In the genomic region with DNA sequence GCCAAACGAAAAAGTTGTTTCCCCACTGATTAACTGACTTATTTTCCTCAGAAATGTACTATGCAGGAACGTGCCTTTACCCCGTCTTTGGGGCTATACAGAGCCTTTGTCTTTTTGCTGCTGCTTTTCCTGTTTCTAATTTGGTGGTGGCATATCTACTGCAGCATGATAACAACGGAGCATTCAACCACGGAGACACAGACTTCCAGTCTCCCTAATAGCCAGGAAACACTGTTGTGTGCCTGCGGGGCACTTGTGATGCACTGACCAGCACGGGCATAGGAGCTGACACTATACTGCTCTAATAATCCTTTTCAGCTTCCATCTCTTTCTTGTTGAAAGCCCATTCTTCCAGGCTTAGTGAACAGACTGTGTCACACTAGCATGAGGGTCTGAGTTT, we compare ENCODE assay signal across 18 mouse cellular contexts. TPM values are rescaled to one million over a fixed set of nuclear protein-coding genes. Genes with fewer than 3 reads are reported as not detected.
A peak's percentile ranks its signal among the peaks of the same experiment; 100 is the strongest.
DNase-seq lines count a peak whose midpoint lies in the region; ATAC-seq and TF ChIP-seq lines count a peak whose summit lies in the region.
"Had no signal": no experiment of that assay in that cellular context is flagged by ENCODE, and none has a peak within 500 bp of the region (broad histone marks: within the 10 kb centered on the region; RNA-seq: fewer than 3 reads in every experiment).

No protein-coding gene starts in this region.

- TF ChIP-seq EP300 in liver, embryonic 14.5 days (IDR thresholded peaks at IDR 0.05; ENCODE audit: low read depth): no peak
- no peak for TF ChIP-seq EP300 in stomach, postnatal 0 days (optimal IDR thresholded peaks at IDR 0.05)

- ATAC-seq in heart, embryonic 16.5 days (replicated peaks; ENCODE audit: extremely low read depth, insufficient read depth, low FRiP score): peak; percentile 74; the same call in 1 of the 2 replicates
- ATAC-seq in liver, embryonic 14.5 days (ENCODE audit: insufficient read depth): peak; percentile 12; the same call in 1 of the 2 replicates
- ATAC-seq in stomach, postnatal 0 days (ENCODE audit: low FRiP score, low TSS enrichment): no peak
- ATAC-seq: forebrain, embryonic 13.5 days; midbrain, embryonic 13.5 days had no signal

- H3K36me3 ChIP-seq in heart, embryonic 16.5 days (ENCODE audit: control insufficient read depth, insufficient read depth): no peaks in the 10 kb centered on the region
- H3K36me3 ChIP-seq in thymus, adult 2 months (ENCODE audit: control insufficient read depth, insufficient read depth, low read length): no peaks in the 10 kb centered on the region
- H3K36me3 ChIP-seq in liver, embryonic 14.5 days (replicated peaks; ENCODE audit: control insufficient read depth, insufficient read depth, low read depth): no peaks in the 10 kb centered on the region
- no peaks in the 10 kb centered on the region for H3K36me3 ChIP-seq in stomach, postnatal 0 days (ENCODE audit: control insufficient read depth, insufficient read depth, low read length)
- H3K36me3 ChIP-seq: hindbrain, embryonic 13.5 days; midbrain, embryonic 13.5 days had no signal

- no peak for DNase-seq in heart, postnatal 14 days
- no peak for DNase-seq in thymus, adult 2 months
- no peak for DNase-seq in thymus, adult 18-20 months
- no peak for DNase-seq in liver, embryonic 14.5 days (ENCODE audit: low read depth in 3 of 3, low spot score in 3 of 3)
- no peak for DNase-seq in kidney, postnatal 10 days
- DNase-seq in stomach, postnatal 0 days (ENCODE audit: low spot score): no peak
- DNase-seq: cerebellum, postnatal 25 days; gastrocnemius, postnatal 14 days; lung, adult 2 months; lung, postnatal 4 days; retina, postnatal 1 day; right cerebral cortex, postnatal 4 days had no signal

- H3K4me3 ChIP-seq in heart, embryonic 16.5 days (ENCODE audit: low read length): no peak overlapping the region
- no peak overlapping the region for H3K4me3 ChIP-seq in thymus, adult 2 months (ENCODE audit: control insufficient read depth, insufficient read depth, low read length)
- H3K4me3 ChIP-seq in liver, embryonic 14.5 days (ENCODE audit: insufficient read depth in 1 of 2, low read depth in 2 of 2, low read length in 2 of 2): no peak overlapping the region
- H3K4me3 ChIP-seq in stomach, postnatal 0 days (ENCODE audit: low read depth, low read length): no peak overlapping the region
- H3K4me3 ChIP-seq: forebrain, embryonic 13.5 days; hindbrain, embryonic 13.5 days; layer of hippocampus, adult 2 months; midbrain, embryonic 13.5 days; myocyte had no signal

- intact Hi-C loops in heart, postnatal 14 days (cut with DNase I): no loop called here

- H3K9me3 ChIP-seq in heart, embryonic 16.5 days (replicated peaks; ENCODE audit: control insufficient read depth, low read length): no peaks in the 10 kb centered on the region
- H3K9me3 ChIP-seq in liver, embryonic 14.5 days (ENCODE audit: control insufficient read depth, low read length): no peaks in the 10 kb centered on the region
- H3K9me3 ChIP-seq in stomach, postnatal 0 days (ENCODE audit: control insufficient read depth, low read length): no peaks in the 10 kb centered on the region
- H3K9me3 ChIP-seq: forebrain, embryonic 13.5 days; hindbrain, embryonic 13.5 days; midbrain, embryonic 13.5 days had no signal

- TF ChIP-seq CTCF in thymus, adult 2 months (IDR thresholded peaks at IDR 0.05; ENCODE audit: borderline replicate concordance, control insufficient read depth, extremely low read depth, insufficient read depth, low read length, poor library complexity): no peak
- TF ChIP-seq CTCF in liver, embryonic 14.5 days (IDR thresholded peaks at IDR 0.05; ENCODE audit: low read depth): no peak
- TF ChIP-seq CTCF in stomach, postnatal 0 days (IDR thresholded peaks at IDR 0.05; ENCODE audit: low read depth): no peak

- peak overlapping the region; percentile 47; the same call in 1 of the 2 replicates for H3K9ac ChIP-seq in heart, embryonic 16.5 days (ENCODE audit: low read length)
- peak overlapping the region; percentile 23 for H3K9ac ChIP-seq in liver, embryonic 14.5 days (replicated peaks)
- no peak overlapping the region for H3K9ac ChIP-seq in stomach, postnatal 0 days (ENCODE audit: low read length)
- H3K9ac ChIP-seq: forebrain, embryonic 13.5 days; hindbrain, embryonic 13.5 days; midbrain, embryonic 13.5 days had no signal

- H3K4me1 ChIP-seq in heart, embryonic 16.5 days (ENCODE audit: control insufficient read depth, insufficient read depth, low read length): peaks cover 47% of the 10 kb centered on the region
- H3K4me1 ChIP-seq in thymus, adult 2 months (replicated peaks; ENCODE audit: control insufficient read depth, insufficient read depth, low read length): peaks cover 54% of the 10 kb centered on the region
- H3K4me1 ChIP-seq in liver, embryonic 14.5 days (replicated peaks; ENCODE audit: control insufficient read depth in 2 of 2, insufficient read depth in 2 of 2, low read length in 1 of 2): peaks cover 59 to 64% of the 10 kb centered on the region in 2 experiments
- no peaks in the 10 kb centered on the region for H3K4me1 ChIP-seq in stomach, postnatal 0 days (replicated peaks; ENCODE audit: control insufficient read depth, insufficient read depth)

- H3K27ac ChIP-seq in heart, embryonic 16.5 days (ENCODE audit: low read length): peak overlapping the region; percentile 70
- peak overlapping the region; percentile 26 for H3K27ac ChIP-seq in thymus, adult 2 months (ENCODE audit: control insufficient read depth, insufficient read depth, low read length)
- no peak overlapping the region; the same call in 1 of the 2 replicates for H3K27ac ChIP-seq in liver, embryonic 14.5 days
- H3K27ac ChIP-seq in stomach, postnatal 0 days (replicated peaks): no peak overlapping the region
- H3K27ac ChIP-seq: forebrain, embryonic 13.5 days; hindbrain, embryonic 13.5 days; layer of hippocampus, adult 2 months; midbrain, embryonic 13.5 days had no signal

- H3K4me2 ChIP-seq in heart, embryonic 16.5 days (ENCODE audit: low read depth, low read length): peak overlapping the region; percentile 41
- H3K4me2 ChIP-seq in liver, embryonic 14.5 days (ENCODE audit: low read depth): peak overlapping the region; percentile 28; the same call in 1 of the 2 replicates
- H3K4me2 ChIP-seq in stomach, postnatal 0 days (replicated peaks; ENCODE audit: low read depth): no peak overlapping the region
- H3K4me2 ChIP-seq: forebrain, embryonic 13.5 days; hindbrain, embryonic 13.5 days; midbrain, embryonic 13.5 days had no signal

- H3K27me3 ChIP-seq in heart, embryonic 16.5 days (ENCODE audit: control insufficient read depth, insufficient read depth, low read length): no peaks in the 10 kb centered on the region
- H3K27me3 ChIP-seq in thymus, adult 2 months (ENCODE audit: control insufficient read depth, insufficient read depth, low read length): no peaks in the 10 kb centered on the region
- H3K27me3 ChIP-seq in liver, embryonic 14.5 days (ENCODE audit: control insufficient read depth, insufficient read depth, low read length): no peaks in the 10 kb centered on the region
- no peaks in the 10 kb centered on the region for H3K27me3 ChIP-seq in stomach, postnatal 0 days (ENCODE audit: control insufficient read depth, insufficient read depth, low read length)
- H3K27me3 ChIP-seq: forebrain, embryonic 13.5 days; hindbrain, embryonic 13.5 days; midbrain, embryonic 13.5 days had no signal

- no peak for TF ChIP-seq POLR2A in thymus, adult 2 months (IDR thresholded peaks at IDR 0.05; ENCODE audit: control insufficient read depth, extremely low read depth, insufficient read depth, low read length, poor library complexity)

- 21% methylated on average over 7 of the region's 7 CpGs for WGBS in heart, embryonic 16.5 days
- 15% methylated on average over 7 of the region's 7 CpGs for WGBS in thymus, adult 2 months
- WGBS in liver, embryonic 14.5 days (ENCODE audit: insufficient replicate concordance): 8% methylated on average over 7 of the region's 7 CpGs
- WGBS in stomach, postnatal 0 days: 71% methylated on average over 7 of the region's 7 CpGs

RNA-seq across cellular contexts. Expression of a gene that starts 41.0 kb away (rescaled TPM):
- 7.7 and 10.0 TPM in 2 replicates for polyA plus RNA-seq in heart, embryonic 16.5 days (2015; fragmentation: Nextera tagmentation; extraction: Ambion mirVana)
- 10 to 100 TPM in 1 of 2 experiments, 1 to 10 TPM in 1; 9.0 to 10.3 TPM for total RNA-seq in heart, postnatal 14 days (2021)
- polyA plus RNA-seq in thymus, adult 2 months (2012; rRNA removed): 55.0 and 61.2 TPM in 2 replicates
- 10.7 and 16.6 TPM in 2 replicates for polyA plus RNA-seq in liver, embryonic 14.5 days (2012; rRNA removed)
- 15.2 and 17.4 TPM in 2 replicates for polyA plus RNA-seq in liver, embryonic 14.5 days (2014; fragmentation: Nextera tagmentation; extraction: Ambion mirVana)
- polyA plus RNA-seq in stomach, postnatal 0 days (2015; fragmentation: Nextera tagmentation; extraction: Ambion mirVana): 4.5 and 4.8 TPM in 2 replicates

RNA-seq across cellular contexts. Expression of a gene that starts 41.2 kb away (rescaled TPM):
- polyA plus RNA-seq in heart, embryonic 16.5 days (2015; fragmentation: Nextera tagmentation; extraction: Ambion mirVana): 0.09 and 0.30 TPM in 2 replicates
- total RNA-seq in heart, postnatal 14 days (2021): under 1 TPM in 1 of 2 experiments, not detected in 1; 0.34 TPM
- 2.0 and 2.8 TPM in 2 replicates for polyA plus RNA-seq in thymus, adult 2 months (2012; rRNA removed)
- 0.22 and 0.28 TPM in 2 replicates for polyA plus RNA-seq in liver, embryonic 14.5 days (2012; rRNA removed)
- polyA plus RNA-seq in liver, embryonic 14.5 days (2014; fragmentation: Nextera tagmentation; extraction: Ambion mirVana): 0.22 and 0.28 TPM in 2 replicates
- 0.44 and 0.93 TPM in 2 replicates for polyA plus RNA-seq in stomach, postnatal 0 days (2015; fragmentation: Nextera tagmentation; extraction: Ambion mirVana)

Comparison
In these comparisons a context has a peak if more than half of its experiments do, and no peak if none do; other contexts are left out.
1. H3K27ac ChIP-seq: peak in heart, embryonic 16.5 days (single experiment) and thymus, adult 2 months (single experiment); none in liver, embryonic 14.5 days (single experiment) and stomach, postnatal 0 days (single experiment).